Mouse (Mus musculus) MEL (cell line): ENCODE results near the gene Runx3. TPM values are rescaled to one million over a fixed set of nuclear protein-coding genes. Genes with fewer than 3 reads are reported as not detected.

Source experiments
- DNase-seq: peaks from one replicate; pipeline ENCODE4 v3.0.0; 2011; ENCODE audit warnings: low read depth, low spot score
- H3K27ac ChIP-seq: 2 replicates; pipeline ENCODE4 v1.5.1; 2012; ENCODE audit warnings: low read depth, mild to moderate bottlenecking, control low read depth, low read length, moderate library complexity; ENCODE audit not compliant: control insufficient read depth
- H3K27me3 ChIP-seq, 2 experiments: fragments of 150-350 bp in 1 of 2; sonication (generic) in 1 of 2; 2 replicates each; pipeline ENCODE4 v1.6.1; 2012; ENCODE audit warnings: low read length in 2 of 2, mild to moderate bottlenecking in 2 of 2, improper control_type of control experiment in 1 of 2, moderate library complexity in 1 of 2; ENCODE audit not compliant: insufficient read depth in 2 of 2, control insufficient read depth in 1 of 2
- H3K36me3 ChIP-seq, 2 experiments: 2 replicates each; pipeline ENCODE4 v1.6.1; 2012 to 2014; ENCODE audit warnings: low read length in 2 of 2, improper control_type of control experiment in 1 of 2, inconsistent platforms in 1 of 2, mild to moderate bottlenecking in 1 of 2; ENCODE audit not compliant: insufficient read depth in 2 of 2, control insufficient read depth in 1 of 2
- H3K4me1 ChIP-seq, 2 experiments: fragments of 150-350 bp in 1 of 2; sonication (generic) in 1 of 2; 2 replicates each; pipeline ENCODE4 v1.6.1; 2012; ENCODE audit warnings: low read length in 2 of 2, improper control_type of control experiment in 1 of 2, mild to moderate bottlenecking in 1 of 2; ENCODE audit not compliant: insufficient read depth in 2 of 2, control insufficient read depth in 1 of 2
- H3K4me3 ChIP-seq, 2 experiments: fragments of 150-350 bp in 1 of 2; sonication (generic) in 1 of 2; 2 replicates each; pipeline ENCODE4 v1.5.1; 2012; ENCODE audit warnings: low read depth in 2 of 2, low read length in 2 of 2, mild to moderate bottlenecking in 2 of 2, moderate library complexity in 2 of 2, control low read depth in 1 of 2, improper control_type of control experiment in 1 of 2; ENCODE audit not compliant: control insufficient read depth in 1 of 2, insufficient read depth in 1 of 2
- H3K79me2 ChIP-seq: 2 replicates; pipeline ENCODE4 v1.6.1; 2012; ENCODE audit warnings: mild to moderate bottlenecking, low read length, moderate library complexity; ENCODE audit not compliant: control insufficient read depth, poor library complexity, insufficient read depth
- H3K9ac ChIP-seq: 2 replicates; pipeline ENCODE4 v1.6.1; 2012; ENCODE audit warnings: low read depth, mild to moderate bottlenecking, control low read depth, low read length, moderate library complexity; ENCODE audit not compliant: control insufficient read depth, poor library complexity, severe bottlenecking
- H3K9me3 ChIP-seq: fragments of 150-350 bp; sonication (generic); replicated peaks from 2 replicates; pipeline ENCODE4 v1.6.1; 2012; ENCODE audit warnings: mild to moderate bottlenecking, low read length, improper control_type of control experiment, moderate library complexity; ENCODE audit not compliant: insufficient read depth
- CHD1 ChIP-seq: IDR thresholded peaks from 2 replicates; pipeline ENCODE4 v1.6.1; 2012; ENCODE audit warnings: low read depth, mild to moderate bottlenecking, inconsistent platforms, low read length, improper control_type of control experiment
- CTCF ChIP-seq, 3 experiments: IDR thresholded peaks in 2 of 3; conservative IDR thresholded peaks in 1 of 3; 2 replicates each; pipeline ENCODE4 v1.5.1; 2011 to 2012; ENCODE audit warnings: low read length in 3 of 3, low read depth in 2 of 3, mild to moderate bottlenecking in 2 of 3, improper control_type of control experiment in 1 of 3, inconsistent platforms in 1 of 3, mixed read lengths in 1 of 3, moderate library complexity in 1 of 3; ENCODE audit not compliant: control insufficient read depth in 1 of 3, insufficient read depth in 1 of 3, poor library complexity in 1 of 3, severe bottlenecking in 1 of 3
- ELF1 ChIP-seq: IDR thresholded peaks from 2 replicates; pipeline ENCODE4 v1.6.1; 2014; ENCODE audit warnings: low read depth, mild to moderate bottlenecking, inconsistent platforms, low read length, improper control_type of control experiment, moderate library complexity
- EP300 ChIP-seq, 2 experiments: IDR thresholded peaks; 2 replicates each; pipeline ENCODE4 v1.6.1; 2011; ENCODE audit warnings: improper control_type of control experiment in 2 of 2, low read length in 2 of 2, low read depth in 1 of 2, mild to moderate bottlenecking in 1 of 2
- ETS1 ChIP-seq: IDR thresholded peaks from 2 replicates; pipeline ENCODE4 v1.6.1; 2012; ENCODE audit warnings: low read depth, mild to moderate bottlenecking, inconsistent platforms, low read length, improper control_type of control experiment, moderate library complexity
- GATA1 ChIP-seq: IDR thresholded peaks from 2 replicates; pipeline ENCODE4 v1.6.1; 2011; ENCODE audit warnings: low read depth, low read length, improper control_type of control experiment
- MAFK ChIP-seq: IDR thresholded peaks from 2 replicates; pipeline ENCODE4 v1.6.1; 2011; ENCODE audit warnings: low read depth, mild to moderate bottlenecking, low read length, improper control_type of control experiment, borderline replicate concordance
- MAX ChIP-seq: IDR thresholded peaks from 2 replicates; pipeline ENCODE4 v1.6.1; 2011; ENCODE audit warnings: low read length, improper control_type of control experiment
- MAZ ChIP-seq: IDR thresholded peaks from 2 replicates; pipeline ENCODE4 v1.6.1; 2012; ENCODE audit warnings: low read depth, mild to moderate bottlenecking, inconsistent platforms, low read length, improper control_type of control experiment
- MEF2A ChIP-seq: IDR thresholded peaks from 2 replicates; pipeline ENCODE4 v1.6.1; 2014; ENCODE audit warnings: low read depth, mild to moderate bottlenecking, inconsistent platforms, low read length, improper control_type of control experiment; ENCODE audit not compliant: poor library complexity, insufficient replicate concordance, severe bottlenecking; ENCODE audit errors: extremely low read depth
- MXI1 ChIP-seq: IDR thresholded peaks from 2 replicates; pipeline ENCODE4 v1.6.1; 2011; ENCODE audit warnings: mild to moderate bottlenecking, low read depth, low read length, improper control_type of control experiment
- MYB ChIP-seq: IDR thresholded peaks from 2 replicates; pipeline ENCODE4 v1.6.1; 2011; ENCODE audit warnings: mild to moderate bottlenecking, low read depth, low read length, improper control_type of control experiment
- MYC ChIP-seq: IDR thresholded peaks from 2 replicates; pipeline ENCODE4 v1.6.1; 2011; ENCODE audit warnings: low read depth, mild to moderate bottlenecking, low read length, improper control_type of control experiment, moderate library complexity
- POLR2A ChIP-seq, 2 experiments: IDR thresholded peaks; 2 replicates each; pipeline ENCODE4 v1.6.1; 2011 to 2012; ENCODE audit warnings: low read length in 2 of 2, mild to moderate bottlenecking in 2 of 2, control low read depth in 1 of 2, improper control_type of control experiment in 1 of 2, low read depth in 1 of 2, moderate library complexity in 1 of 2; ENCODE audit not compliant: control insufficient read depth in 1 of 2, insufficient read depth in 1 of 2, poor library complexity in 1 of 2
- POLR2AphosphoS2 ChIP-seq: IDR thresholded peaks from 2 replicates; pipeline ENCODE4 v1.6.1; 2011; ENCODE audit warnings: low read length, improper control_type of control experiment
- POLR2AphosphoS5 ChIP-seq: IDR thresholded peaks from 2 replicates; pipeline ENCODE4 v1.6.1; 2012; ENCODE audit warnings: low read depth, borderline replicate concordance, mild to moderate bottlenecking, inconsistent platforms, low read length, moderate library complexity, mixed read lengths
- RAD21 ChIP-seq: IDR thresholded peaks from 2 replicates; pipeline ENCODE4 v1.6.1; 2011; ENCODE audit warnings: mild to moderate bottlenecking, low read depth, low read length, improper control_type of control experiment
- RCOR1 ChIP-seq: IDR thresholded peaks from 2 replicates; pipeline ENCODE4 v1.6.1; 2012; ENCODE audit warnings: low read depth, mild to moderate bottlenecking, inconsistent platforms, low read length, improper control_type of control experiment
- SIN3A ChIP-seq: IDR thresholded peaks from 2 replicates; pipeline ENCODE4 v1.6.1; 2012; ENCODE audit warnings: low read length, improper control_type of control experiment, inconsistent platforms
- TAL1 ChIP-seq: IDR thresholded peaks from 2 replicates; pipeline ENCODE4 v1.6.1; 2012; ENCODE audit warnings: mild to moderate bottlenecking, inconsistent platforms, low read length, moderate library complexity, mixed read lengths
- TBP ChIP-seq: IDR thresholded peaks from 2 replicates; pipeline ENCODE4 v1.8.0; 2011; ENCODE audit warnings: low read depth, low read length, improper control_type of control experiment
- TCF12 ChIP-seq: IDR thresholded peaks from 2 replicates; pipeline ENCODE4 v1.6.1; 2014; ENCODE audit warnings: low read depth, mild to moderate bottlenecking, inconsistent platforms, low read length, improper control_type of control experiment, moderate library complexity
- UBTF ChIP-seq: IDR thresholded peaks from 2 replicates; pipeline ENCODE4 v1.6.1; 2012; ENCODE audit warnings: low read depth, mild to moderate bottlenecking, inconsistent platforms, low read length, improper control_type of control experiment, moderate library complexity, borderline replicate concordance; ENCODE audit not compliant: insufficient read depth
- USF1 ChIP-seq: IDR thresholded peaks from 2 replicates; pipeline ENCODE4 v1.6.1; 2014; ENCODE audit warnings: low read depth, mild to moderate bottlenecking, inconsistent platforms, low read length, improper control_type of control experiment, moderate library complexity
- USF2 ChIP-seq, 2 experiments: IDR thresholded peaks; 2 replicates each; pipeline ENCODE4 v1.6.1; 2011 to 2012; ENCODE audit warnings: improper control_type of control experiment in 2 of 2, low read length in 2 of 2, borderline replicate concordance in 1 of 2, inconsistent platforms in 1 of 2, low read depth in 1 of 2, mild to moderate bottlenecking in 1 of 2; ENCODE audit not compliant: insufficient read depth in 1 of 2
- ZC3H11A ChIP-seq: IDR thresholded peaks from 2 replicates; pipeline ENCODE4 v1.6.1; 2012; ENCODE audit warnings: low read depth, mild to moderate bottlenecking, inconsistent platforms, low read length, improper control_type of control experiment
- ZKSCAN1 ChIP-seq: IDR thresholded peaks from 2 replicates; pipeline ENCODE4 v1.6.1; 2012; ENCODE audit warnings: low read depth, mild to moderate bottlenecking, inconsistent platforms, low read length, improper control_type of control experiment, moderate library complexity
- ZMIZ1 ChIP-seq: IDR thresholded peaks from 2 replicates; pipeline ENCODE4 v1.6.1; 2012; ENCODE audit warnings: low read depth, mild to moderate bottlenecking, inconsistent platforms, low read length, improper control_type of control experiment, moderate library complexity
- polyA plus RNA-seq, 2 experiments: library from polyadenylated mRNA; stranded (reverse) in 1 of 2; unstranded in 1 of 2; fragments of >175 nt in 1 of 2; fragments of >200 nt in 1 of 2; gene quantifications; 2 replicates each; pipeline versions ENCODE4 v1.2.1 to v1.2.4; 2012; ENCODE audit warnings: low replicate concordance in 2 of 2, low read depth in 1 of 2; ENCODE audit not compliant: insufficient read length in 2 of 2, insufficient read depth in 1 of 2, missing spikeins in 1 of 2
- total RNA-seq: library from RNA; depleted of rRNA; stranded (reverse); fragments of 300-350 nt; gene quantifications from 2 replicates; pipeline ENCODE4 v1.2.3, GENCODE M21; 2012

Runx3 gene
- total and polyA plus RNA-seq, 3 experiments, result 4.3 to 29.2 TPM; not detected in 1

DNA sequence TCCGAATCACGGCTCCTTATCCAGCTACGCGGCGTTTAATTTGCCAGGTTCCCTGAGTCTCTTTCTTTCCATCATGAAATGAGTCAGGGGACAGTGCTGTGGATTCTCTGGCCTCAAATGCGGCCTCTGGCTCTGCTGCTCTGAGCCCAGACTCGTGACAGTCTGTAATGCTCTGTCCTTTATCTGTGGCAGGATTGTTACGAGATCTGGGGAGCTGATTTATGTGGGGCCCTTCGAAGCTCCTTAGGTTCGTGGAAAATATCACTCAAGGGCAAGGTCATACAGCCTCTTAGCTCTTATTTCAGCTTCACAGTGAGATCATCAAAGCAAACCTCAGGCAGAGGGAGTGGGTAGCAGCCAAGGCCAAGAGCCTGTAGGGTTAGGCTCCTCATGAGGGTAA is 6.2 kb upstream of the Runx3 start:
- H3K9me3 ChIP-seq, result no peaks in the 10 kb centered on the region
- no peak for DNase-seq
- H3K4me3 ChIP-seq, result no peak overlapping the region
- H3K27me3 ChIP-seq, result peaks cover 2 to 3% of the 10 kb centered on the region in 2 experiments; a peak in 2 of 4 replicates
- H3K9ac ChIP-seq, result no peak overlapping the region
- H3K79me2 ChIP-seq, result no peaks in the 10 kb centered on the region
- TF ChIP-seq USF2 (IDR thresholded peaks at IDR 0.05; ENCODE audit: borderline replicate concordance in 1 of 2, insufficient read depth in 1 of 2, low read depth in 1 of 2, low read length in 2 of 2) (no peak), MEF2A (no peak), RAD21 (no peak), MAZ (no peak), CTCF (IDR thresholded peaks at IDR 0.05 in 2 of 3, conservative IDR thresholded peaks at IDR 0.05 in 1 of 3; ENCODE audit: control insufficient read depth in 1 of 3, insufficient read depth in 1 of 3, low read depth in 2 of 3, low read length in 3 of 3, poor library complexity in 1 of 3, severe bottlenecking in 1 of 3) (no peak), POLR2A (IDR thresholded peaks at IDR 0.05; ENCODE audit: control insufficient read depth in 1 of 2, insufficient read depth in 1 of 2, low read depth in 1 of 2, low read length in 2 of 2, poor library complexity in 1 of 2) (no peak), GATA1 (no peak), ZKSCAN1 (no peak), POLR2AphosphoS5 (no peak), SIN3A (no peak), MXI1 (no peak), USF1 (no peak), MYC (no peak), EP300 (IDR thresholded peaks at IDR 0.05; ENCODE audit: low read depth in 1 of 2, low read length in 2 of 2) (no peak), TBP (no peak), ELF1 (no peak), TAL1 (no peak), POLR2AphosphoS2 (no peak), ZMIZ1 (no peak), ETS1 (no peak)
- H3K4me1 ChIP-seq, result no peaks in the 10 kb centered on the region; a peak in 1 of 4 replicates
- no peak overlapping the region for H3K27ac ChIP-seq
- no peaks in the 10 kb centered on the region for H3K36me3 ChIP-seq

DNA sequence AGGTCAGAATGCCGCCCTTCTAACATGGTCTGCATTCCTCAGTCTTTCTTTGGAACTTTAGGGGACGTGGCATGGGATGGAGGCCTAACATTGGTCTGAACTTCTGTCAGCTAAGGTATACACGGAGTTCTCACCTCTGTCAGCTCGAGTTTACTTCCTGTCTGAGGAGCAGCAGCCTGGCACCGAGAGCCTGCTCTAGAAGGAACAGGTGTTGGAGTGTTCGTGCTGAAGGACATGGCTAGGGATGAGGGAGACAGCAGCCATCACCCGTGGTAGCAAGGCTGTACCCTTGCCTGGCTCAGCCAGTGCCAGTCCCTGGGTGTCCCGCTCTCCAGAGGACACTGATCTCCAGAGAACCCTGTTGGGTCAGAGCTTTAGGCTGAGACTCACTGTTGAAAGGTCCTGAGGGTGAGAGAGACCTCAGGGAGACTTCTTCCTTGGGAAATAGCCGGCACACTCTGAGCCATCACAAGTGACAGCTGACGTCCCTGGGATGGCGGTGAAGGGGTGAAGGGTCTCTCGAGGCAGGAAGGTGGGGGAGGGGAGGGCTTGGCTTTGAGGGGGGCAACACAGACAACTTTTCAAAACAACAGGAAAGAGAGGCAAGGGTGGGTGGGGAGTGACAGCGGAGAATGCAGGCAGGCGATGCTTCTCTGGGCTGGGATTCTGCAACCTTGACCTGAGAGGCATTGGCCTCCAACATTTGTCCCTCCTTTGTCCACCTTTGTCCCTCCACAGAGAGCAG is 4.9 kb upstream of the Runx3 start:
- Histone ChIP-seq H3K36me3 (no peaks in the 10 kb centered on the region), H3K79me2 (no peaks in the 10 kb centered on the region; the same call in 1 of the 2 replicates), H3K27me3 (peaks cover 2 to 3% of the 10 kb centered on the region in 2 experiments; a peak in 2 of 4 replicates), H3K9me3 (no peaks in the 10 kb centered on the region), H3K9ac (no peak overlapping the region), H3K27ac (no peak overlapping the region), H3K4me3 (no peak overlapping the region), H3K4me1 (no peaks in the 10 kb centered on the region; a peak in 1 of 4 replicates)
- no peak for DNase-seq
- no peak for TF ChIP-seq EP300 (IDR thresholded peaks at IDR 0.05; ENCODE audit: low read depth in 1 of 2, low read length in 2 of 2)
- no peak for TF ChIP-seq TCF12
- TF ChIP-seq MXI1, result no peak
- TF ChIP-seq MAFK, result no peak
- no peak for TF ChIP-seq RAD21
- TF ChIP-seq TBP, result no peak
- no peak for TF ChIP-seq MYC
- no peak for TF ChIP-seq MAX
- no peak for TF ChIP-seq POLR2A (IDR thresholded peaks at IDR 0.05; ENCODE audit: control insufficient read depth in 1 of 2, insufficient read depth in 1 of 2, low read depth in 1 of 2, low read length in 2 of 2, poor library complexity in 1 of 2)
- no peak for TF ChIP-seq CHD1
- TF ChIP-seq MYB, result no peak
- no peak for TF ChIP-seq ZC3H11A
- TF ChIP-seq RCOR1, result no peak
- TF ChIP-seq UBTF, result no peak
